Mouse (Mus musculus) layer of hippocampus, adult 9-11 months (tissue): ENCODE measurements around the gene 4930467E23Rik.
"Not testable (repeated sequence)": the region's sequence is repeated elsewhere in the genome, so short reads cannot be mapped to it uniquely, and the experiment has no call there.

Source experiments
- DNase-seq: peaks from one replicate; pipeline ENCODE4 v3.0.0; 2022

Gene 4930467E23Rik

GRCm38 (mm10) chr8:19781328-19782114 is 52.1 kb downstream of the 4930467E23Rik start:
- DNase-seq, result not testable (repeated sequence)

- not testable (repeated sequence) for DNase-seq
Observed at GRCm38 (mm10) chr8:19782736-19783135, 53.4 kb downstream of the 4930467E23Rik start.

GRCm38 (mm10) chr8:19783860-19784259 is 54.5 kb downstream of the 4930467E23Rik start:
- DNase-seq, result not testable (repeated sequence)

- DNase-seq, result peak; percentile 98
Observed at GRCm38 (mm10) chr8:19784554-19785364, 55.4 kb downstream of the 4930467E23Rik start.

- not testable (repeated sequence) for DNase-seq
Observed at GRCm38 (mm10) chr8:19792696-19793095, 63.3 kb downstream of the 4930467E23Rik start.
